Mouse (Mus musculus) thymus, adult 2 months (tissue): ENCODE results near the gene Trio. TPM values are rescaled to one million over a fixed set of nuclear protein-coding genes. Genes with fewer than 3 reads are reported as not detected.
A peak's percentile ranks its signal among the peaks of the same experiment; 100 is the strongest.

Source experiments
- DNase-seq: peaks from one replicate; pipeline ENCODE4 v3.0.0; 2021
- H3K27ac ChIP-seq: fragments of 200-500 bp; 2 replicates; pipeline ENCODE4 v1.5.1; 2012; ENCODE audit warnings: low read length, control low read depth; ENCODE audit not compliant: control insufficient read depth, insufficient read depth
- H3K27me3 ChIP-seq: fragments of 200-500 bp; 2 replicates; pipeline ENCODE4 v1.6.1; 2012; ENCODE audit warnings: mild to moderate bottlenecking, low read length, moderate library complexity, mixed read lengths; ENCODE audit not compliant: control insufficient read depth, insufficient read depth
- H3K36me3 ChIP-seq: fragments of 200-500 bp; 2 replicates; pipeline ENCODE4 v1.6.1; 2012; ENCODE audit warnings: mild to moderate bottlenecking, low read length, moderate library complexity; ENCODE audit not compliant: control insufficient read depth, insufficient read depth
- H3K4me1 ChIP-seq: fragments of 200-500 bp; replicated peaks from 2 replicates; pipeline ENCODE4 v1.6.1; 2012; ENCODE audit warnings: low read length; ENCODE audit not compliant: control insufficient read depth, insufficient read depth
- H3K4me3 ChIP-seq: fragments of 200-500 bp; 2 replicates; pipeline ENCODE4 v1.5.1; 2012; ENCODE audit warnings: mild to moderate bottlenecking, low read length, control low read depth, moderate library complexity; ENCODE audit not compliant: control insufficient read depth, insufficient read depth
- CTCF ChIP-seq: fragments of 200-500 bp; IDR thresholded peaks from 2 replicates; pipeline ENCODE4 v1.5.1; 2012; ENCODE audit warnings: mild to moderate bottlenecking, control low read depth, low read length, moderate library complexity, borderline replicate concordance; ENCODE audit not compliant: control insufficient read depth, poor library complexity, insufficient read depth; ENCODE audit errors: extremely low read depth
- POLR2A ChIP-seq: fragments of 200-500 bp; IDR thresholded peaks from 2 replicates; pipeline ENCODE4 v1.6.1; 2012; ENCODE audit warnings: mild to moderate bottlenecking, low read length, control low read depth, moderate library complexity; ENCODE audit not compliant: control insufficient read depth, poor library complexity, insufficient read depth; ENCODE audit errors: extremely low read depth
- WGBS: fragments of 180-500 bp; shearing (Covaris S2); methylation state at CpG from one replicate; pipeline ENCODE4 v1.1.7; 2018; 5-methylcytosine and 5-hydroxymethylcytosine counted together
- polyA plus RNA-seq: library from polyadenylated mRNA; depleted of rRNA; stranded (reverse); fragments of >200 nt; gene quantifications from 2 replicates; pipeline ENCODE4 v1.2.3, GENCODE M21; 2012

The Trio gene
- polyA plus RNA-seq, 1 experiment, result 24.9 TPM

- TF ChIP-seq POLR2A (no peak), CTCF (no peak)
- 78% methylated on average over 7 of the region's 7 CpGs for WGBS
- Histone ChIP-seq H3K4me1 (peaks cover 9% of the 10 kb centered on the region), H3K27ac (no peak overlapping the region), H3K27me3 (no peaks in the 10 kb centered on the region), H3K4me3 (no peak overlapping the region), H3K36me3 (no peaks in the 10 kb centered on the region)
- no peak for DNase-seq
Measured at GRCm38 (mm10) chr15:27718668-27719067, 307.0 kb downstream of the Trio start.

GRCm38 (mm10) chr15:27715331-27715730 is 310.3 kb downstream of the Trio start:
- Histone ChIP-seq H3K4me3 (no peak overlapping the region), H3K36me3 (no peaks in the 10 kb centered on the region), H3K4me1 (0 out of 2 replicates have a peak, but pooled peaks cover 6% of the 10 kb centered on the region), H3K27me3 (no peaks in the 10 kb centered on the region), H3K27ac (no peak overlapping the region)
- DNase-seq, result peak; percentile 80
- 31% methylated on average over 3 of the region's 3 CpGs for WGBS
- no peak for TF ChIP-seq CTCF
- no peak for TF ChIP-seq POLR2A

- H3K27me3 ChIP-seq, result no peaks in the 10 kb centered on the region; the same call in 1 of the 2 replicates
- DNase-seq, result no peak
- no peak overlapping the region for H3K27ac ChIP-seq
- H3K4me1 ChIP-seq, result no peaks in the 10 kb centered on the region
- no peak overlapping the region for H3K4me3 ChIP-seq
- 91% methylated on average over 9 of the region's 9 CpGs for WGBS
- no peaks in the 10 kb centered on the region for H3K36me3 ChIP-seq
- TF ChIP-seq POLR2A (no peak), CTCF (no peak)
Measured at GRCm38 (mm10) chr15:27710698-27711097, 314.9 kb downstream of the Trio start.

GRCm38 (mm10) chr15:27708968-27709612 is 316.6 kb downstream of the Trio start:
- WGBS, result 39% methylated on average over 7 of the region's 7 CpGs
- TF ChIP-seq POLR2A (no peak), CTCF (no peak)
- Histone ChIP-seq H3K4me3 (no peak overlapping the region), H3K27me3 (no peaks in the 10 kb centered on the region; the same call in 1 of the 2 replicates), H3K4me1 (peaks cover 6% of the 10 kb centered on the region), H3K36me3 (no peaks in the 10 kb centered on the region), H3K27ac (no peak overlapping the region)
- no peak for DNase-seq

- no peak for TF ChIP-seq POLR2A
- TF ChIP-seq CTCF, result no peak
- no peak for DNase-seq
- Histone ChIP-seq H3K27me3 (no peaks in the 10 kb centered on the region; the same call in 1 of the 2 replicates), H3K36me3 (no peaks in the 10 kb centered on the region), H3K4me1 (peaks cover 6% of the 10 kb centered on the region), H3K4me3 (no peak overlapping the region), H3K27ac (no peak overlapping the region)
- WGBS, result 12% methylated on average over 3 of the region's 3 CpGs
Measured at GRCm38 (mm10) chr15:27708499-27708898, 317.1 kb downstream of the Trio start.

GRCm38 (mm10) chr15:27702972-27703313 is 322.7 kb downstream of the Trio start:
- 43% methylated on average over 1 of the region's 1 CpGs for WGBS
- Histone ChIP-seq H3K4me3 (no peak overlapping the region), H3K27me3 (no peaks in the 10 kb centered on the region; the same call in 1 of the 2 replicates), H3K4me1 (peaks cover 30% of the 10 kb centered on the region), H3K27ac (peak overlapping the region; percentile 39; the same call in 1 of the 2 replicates), H3K36me3 (no peaks in the 10 kb centered on the region)
- TF ChIP-seq CTCF (no peak), POLR2A (no peak)
- no peak for DNase-seq
